Mouse (Mus musculus) MEL (cell line): ENCODE data around the gene Sytl3.

ENCODE experiments used
- CHD2 ChIP-seq: IDR thresholded peaks from 2 replicates; pipeline ENCODE4 v1.6.1; 2011; ENCODE audit warnings: low read length, improper control_type of control experiment
- CTCF ChIP-seq, 3 experiments: IDR thresholded peaks in 2 of 3; conservative IDR thresholded peaks in 1 of 3; 2 replicates each; pipeline ENCODE4 v1.5.1; 2011 to 2012; ENCODE audit warnings: low read length in 3 of 3, low read depth in 2 of 3, mild to moderate bottlenecking in 2 of 3, improper control_type of control experiment in 1 of 3, inconsistent platforms in 1 of 3, mixed read lengths in 1 of 3, moderate library complexity in 1 of 3; ENCODE audit not compliant: control insufficient read depth in 1 of 3, insufficient read depth in 1 of 3, poor library complexity in 1 of 3, severe bottlenecking in 1 of 3
- GATA1 ChIP-seq: IDR thresholded peaks from 2 replicates; pipeline ENCODE4 v1.6.1; 2011; ENCODE audit warnings: low read depth, low read length, improper control_type of control experiment
- POLR2A ChIP-seq, 2 experiments: IDR thresholded peaks; 2 replicates each; pipeline ENCODE4 v1.6.1; 2011 to 2012; ENCODE audit warnings: low read length in 2 of 2, mild to moderate bottlenecking in 2 of 2, control low read depth in 1 of 2, improper control_type of control experiment in 1 of 2, low read depth in 1 of 2, moderate library complexity in 1 of 2; ENCODE audit not compliant: control insufficient read depth in 1 of 2, insufficient read depth in 1 of 2, poor library complexity in 1 of 2
- POLR2AphosphoS2 ChIP-seq: IDR thresholded peaks from 2 replicates; pipeline ENCODE4 v1.6.1; 2011; ENCODE audit warnings: low read length, improper control_type of control experiment
- TAL1 ChIP-seq: IDR thresholded peaks from 2 replicates; pipeline ENCODE4 v1.6.1; 2012; ENCODE audit warnings: mild to moderate bottlenecking, inconsistent platforms, low read length, moderate library complexity, mixed read lengths
- TBP ChIP-seq: IDR thresholded peaks from 2 replicates; pipeline ENCODE4 v1.8.0; 2011; ENCODE audit warnings: low read depth, low read length, improper control_type of control experiment

- TF ChIP-seq CTCF (IDR thresholded peaks at IDR 0.05 in 2 of 3, conservative IDR thresholded peaks at IDR 0.05 in 1 of 3; ENCODE audit: control insufficient read depth in 1 of 3, insufficient read depth in 1 of 3, low read depth in 2 of 3, low read length in 3 of 3, poor library complexity in 1 of 3, severe bottlenecking in 1 of 3): no peak
- TF ChIP-seq TAL1: no peak
- peak; percentile 39 to 91; a peak in 3 of 4 replicates for TF ChIP-seq POLR2A (IDR thresholded peaks at IDR 0.05; ENCODE audit: control insufficient read depth in 1 of 2, insufficient read depth in 1 of 2, low read depth in 1 of 2, low read length in 2 of 2, poor library complexity in 1 of 2)
- TF ChIP-seq GATA1: no peak
- TF ChIP-seq POLR2AphosphoS2: peak; percentile 77
- peak; percentile 82 for TF ChIP-seq TBP
- no peak for TF ChIP-seq CHD2
Observed at GRCm38 (mm10) chr17:6782611-6783005, 123.7 kb downstream of the Sytl3 start, which contains the start of gene Ezr.
